Mouse (Mus musculus): ENCODE data around the gene Xbp1. TPM values are rescaled to one million over a fixed set of nuclear protein-coding genes. Genes with fewer than 3 reads are reported as not detected.
"Not testable (repeated sequence)": the region's sequence is repeated elsewhere in the genome, so short reads cannot be mapped to it uniquely, and the experiment has no call there.

Gene Xbp1
- polyA plus RNA-seq, 1 experiment: 209 TPM

DNA sequence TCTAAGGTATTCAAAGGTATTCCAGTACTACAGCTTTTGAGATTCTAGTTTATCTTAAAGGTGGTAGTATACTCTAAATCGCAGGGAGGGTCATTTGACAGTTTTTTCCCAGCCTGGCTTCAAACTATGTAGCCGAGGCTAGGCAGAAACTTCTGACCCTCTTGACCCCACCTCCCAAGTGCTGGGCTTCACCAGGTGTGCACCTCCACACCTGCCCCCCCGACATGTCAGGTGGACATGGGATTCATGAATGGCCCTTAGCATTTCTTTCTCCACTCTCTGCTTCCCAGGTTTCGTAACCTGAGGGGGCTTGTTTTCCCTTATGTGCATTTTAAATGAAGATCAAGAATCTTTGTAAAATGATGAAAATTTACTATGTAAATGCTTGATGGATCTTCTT, 5.0 kb downstream of the Xbp1 start:
- no peak for DNase-seq (ENCODE audit: low read depth, low spot score)
- WGBS: 73% methylated on average over 4 of the region's 4 CpGs

DNA sequence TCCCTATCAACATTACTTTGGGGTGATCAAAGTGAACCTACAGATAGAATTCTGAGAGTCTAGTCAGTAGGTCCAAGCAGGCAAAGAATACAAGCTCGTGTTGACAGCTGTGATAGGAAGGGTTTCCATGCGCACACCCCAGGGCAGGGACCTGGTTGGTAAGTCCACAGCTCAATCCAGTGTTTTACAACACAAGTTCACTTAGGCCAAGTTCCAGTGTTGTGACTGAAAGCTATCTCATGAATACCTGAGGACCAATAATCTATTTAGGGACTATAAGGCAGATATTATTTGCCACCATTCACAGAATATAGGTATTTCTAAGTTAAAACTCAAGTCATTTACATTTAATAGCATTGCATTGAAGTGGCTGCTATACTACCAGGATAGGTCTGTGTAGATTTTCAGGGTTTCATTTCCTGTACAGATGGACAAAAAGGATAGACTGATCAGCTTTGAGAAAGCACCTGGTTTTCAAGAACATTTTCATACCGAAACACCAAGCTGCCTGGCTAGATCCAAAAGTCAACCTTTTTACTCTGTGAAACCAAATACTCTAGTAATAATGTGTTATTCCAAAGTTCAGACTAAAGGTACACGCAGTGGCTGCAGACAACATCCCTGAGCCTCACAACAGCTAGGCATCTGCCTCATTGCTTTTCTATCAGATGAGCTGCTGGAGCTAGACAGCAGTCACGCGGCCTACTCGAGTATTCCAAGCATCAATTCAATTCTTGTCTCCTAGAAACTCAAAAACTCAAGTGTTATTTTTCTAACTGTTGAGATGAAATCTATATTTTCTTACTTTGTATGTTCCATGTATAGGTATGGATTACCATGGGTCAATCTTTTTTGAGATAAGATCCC, 6.3 kb downstream of the Xbp1 start:
- no peak for DNase-seq (ENCODE audit: low read depth, low spot score)
- WGBS: 71% methylated on average over 7 of the region's 7 CpGs

DNA sequence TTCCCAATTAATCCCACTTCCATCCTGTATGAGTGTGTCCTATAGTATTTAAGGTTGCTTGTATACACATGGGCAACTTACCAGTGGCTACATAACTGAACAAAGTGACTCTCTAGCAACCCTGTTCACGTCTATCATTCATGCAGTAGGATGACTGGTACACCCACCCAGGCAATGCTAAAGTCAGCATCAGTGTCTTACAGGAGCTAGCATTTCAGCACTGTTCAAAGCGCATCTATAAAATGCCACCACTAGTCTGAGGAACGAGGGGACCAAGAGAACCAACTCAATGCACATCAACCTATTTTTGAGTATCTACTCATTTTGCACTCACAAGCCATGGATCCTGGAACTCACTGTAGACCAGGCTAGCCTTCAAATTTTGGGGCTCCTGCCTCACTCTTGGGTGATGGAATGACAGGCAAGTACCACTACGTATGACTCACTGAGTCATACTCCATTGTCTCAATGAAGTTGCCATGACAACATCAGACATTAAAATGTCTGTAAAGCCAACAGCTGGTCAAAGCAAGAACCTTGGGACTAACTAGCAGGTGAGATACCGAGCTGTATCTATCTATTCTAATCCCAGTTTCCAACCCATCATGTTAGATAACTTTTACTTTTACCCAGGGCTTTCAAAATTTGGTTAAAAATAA, 7.5 kb downstream of the Xbp1 start:
- DNase-seq (ENCODE audit: low read depth, low spot score): no peak
- 59% methylated on average over 5 of the region's 5 CpGs for WGBS

DNA sequence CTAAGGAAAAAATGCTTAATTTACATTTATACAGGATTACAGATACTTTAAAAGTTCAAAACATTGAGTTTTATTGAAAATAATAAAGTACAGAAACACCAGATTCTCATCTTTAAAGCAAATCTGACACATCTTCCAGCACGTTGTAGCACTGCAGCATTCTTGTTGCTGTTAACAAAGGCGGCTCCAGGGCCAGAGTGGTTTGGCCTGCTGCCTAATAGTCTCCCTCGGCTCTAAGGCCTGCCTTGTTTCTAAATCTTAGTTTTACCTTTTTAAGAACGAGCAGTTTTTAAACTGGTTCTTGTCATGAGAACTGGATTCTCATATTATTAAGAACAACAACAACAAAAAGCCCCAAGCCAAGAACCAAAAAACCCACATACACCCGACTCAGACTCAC, 8.4 kb downstream of the Xbp1 start:
- 46% methylated on average over 5 of the region's 5 CpGs for WGBS
- DNase-seq (ENCODE audit: low read depth, low spot score): no peak

DNA sequence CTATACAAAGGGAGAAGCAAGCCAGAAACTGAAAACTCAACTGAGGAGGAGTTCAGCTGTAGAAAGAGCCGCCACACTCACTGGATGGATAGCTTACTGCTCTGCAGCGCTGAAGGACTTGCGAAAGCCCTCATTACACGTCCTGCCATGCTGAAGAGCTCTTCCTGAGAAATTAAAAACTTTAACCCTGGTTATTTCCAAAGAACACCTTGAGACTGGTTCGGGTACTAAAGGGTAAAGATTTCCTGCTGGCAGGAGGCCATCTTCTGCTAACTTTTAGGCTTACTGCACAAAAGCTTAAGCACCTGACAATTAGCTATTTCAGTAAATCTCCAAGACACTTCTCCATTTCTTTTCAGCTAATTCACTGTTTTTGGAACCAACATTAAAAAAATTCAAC, 9.7 kb downstream of the Xbp1 start:
- 71% methylated on average over 5 of the region's 5 CpGs for WGBS

DNA sequence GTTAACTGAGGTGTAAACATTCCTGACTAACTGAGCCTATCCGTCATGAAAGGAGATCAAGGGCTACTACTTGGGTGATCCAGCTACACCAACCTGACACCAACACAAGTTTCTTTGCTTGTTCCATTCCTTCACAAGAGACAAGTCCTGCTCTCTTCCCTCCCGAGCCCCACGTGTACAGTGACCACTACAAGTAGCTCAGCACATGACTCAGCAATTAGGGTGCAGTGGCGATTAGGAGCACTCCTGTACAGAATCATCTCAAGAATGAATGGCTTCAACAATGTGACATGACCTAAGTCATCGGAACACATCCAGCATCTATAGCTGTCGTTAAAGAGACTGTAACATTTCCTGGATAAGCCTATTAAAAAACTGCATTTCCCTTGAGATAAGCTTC, 10.3 kb downstream of the Xbp1 start:
- DNase-seq (ENCODE audit: low read depth, low spot score): no peak
- 61% methylated on average over 6 of the region's 6 CpGs for WGBS

More for the DNA sequence above, 9.7 kb downstream of the Xbp1 start:
- no peak for DNase-seq (ENCODE audit: low read depth, low spot score)

DNA sequence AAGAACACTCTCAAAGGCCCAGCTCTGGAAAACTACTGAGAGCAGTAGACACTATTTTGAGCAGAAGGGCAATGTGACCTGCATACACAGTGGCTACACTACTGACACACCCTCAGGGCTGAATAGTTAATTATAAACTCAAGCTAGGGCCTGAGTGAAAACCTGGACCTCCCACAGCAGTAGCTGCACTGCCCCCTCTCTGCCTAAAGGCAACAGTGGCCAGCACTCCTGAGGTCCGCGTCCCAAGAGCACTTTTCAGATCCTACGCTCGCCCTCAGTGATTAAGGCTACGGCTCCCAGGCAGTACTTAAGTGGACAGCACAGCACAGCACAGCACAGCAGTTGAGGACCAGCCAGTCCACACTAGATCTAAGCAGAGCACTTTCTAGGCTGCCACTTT, 12.6 kb downstream of the Xbp1 start:
- DNase-seq (ENCODE audit: low read depth, low spot score): no peak
- 80% methylated on average over 5 of the region's 5 CpGs for WGBS

DNA sequence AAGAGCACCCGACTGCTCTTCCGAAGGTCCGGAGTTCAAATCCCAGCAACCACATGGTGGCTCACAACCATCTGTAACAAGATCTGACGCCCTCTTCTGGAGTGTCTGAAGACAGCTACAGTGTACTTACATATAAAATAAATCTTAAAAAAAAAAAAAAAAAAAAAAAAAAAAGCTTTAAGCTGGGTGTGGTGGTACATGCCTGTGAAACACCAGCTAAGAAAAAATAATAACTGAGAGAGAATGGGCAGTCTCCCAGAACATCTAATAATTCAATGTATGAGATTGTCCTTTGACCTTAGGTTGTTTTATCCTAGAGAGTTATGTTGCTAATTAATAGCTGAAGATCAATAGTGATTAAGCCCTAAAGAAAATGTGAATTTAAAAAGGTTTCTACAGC, 17.0 kb downstream of the Xbp1 start:
- WGBS: 80% methylated on average over 4 of the region's 4 CpGs

DNA sequence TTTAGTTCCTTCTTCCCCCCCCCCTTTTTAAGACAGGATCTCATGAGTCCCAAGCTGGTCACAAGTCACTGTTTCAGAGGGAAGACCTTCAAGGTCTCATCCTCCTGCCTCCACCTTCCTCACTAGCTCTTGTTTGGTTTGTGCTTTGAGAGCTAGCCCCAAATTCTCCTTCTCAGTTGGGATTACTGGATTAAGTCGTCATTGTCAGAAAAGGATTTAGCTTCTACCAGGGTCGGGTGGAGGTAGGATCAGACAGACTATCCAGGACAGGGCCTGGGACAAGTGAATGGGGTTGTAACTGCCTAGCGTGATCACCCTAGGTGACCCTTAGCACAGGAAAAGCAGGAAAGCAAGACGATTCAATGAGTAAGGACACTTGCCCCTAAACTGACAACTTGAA, 19.9 kb downstream of the Xbp1 start:
- no peak for DNase-seq (ENCODE audit: low read depth, low spot score)
- 33% methylated on average over 4 of the region's 4 CpGs for WGBS

More for the DNA sequence above, 17.0 kb downstream of the Xbp1 start:
- not testable (repeated sequence) for DNase-seq (ENCODE audit: low read depth, low spot score)

DNA sequence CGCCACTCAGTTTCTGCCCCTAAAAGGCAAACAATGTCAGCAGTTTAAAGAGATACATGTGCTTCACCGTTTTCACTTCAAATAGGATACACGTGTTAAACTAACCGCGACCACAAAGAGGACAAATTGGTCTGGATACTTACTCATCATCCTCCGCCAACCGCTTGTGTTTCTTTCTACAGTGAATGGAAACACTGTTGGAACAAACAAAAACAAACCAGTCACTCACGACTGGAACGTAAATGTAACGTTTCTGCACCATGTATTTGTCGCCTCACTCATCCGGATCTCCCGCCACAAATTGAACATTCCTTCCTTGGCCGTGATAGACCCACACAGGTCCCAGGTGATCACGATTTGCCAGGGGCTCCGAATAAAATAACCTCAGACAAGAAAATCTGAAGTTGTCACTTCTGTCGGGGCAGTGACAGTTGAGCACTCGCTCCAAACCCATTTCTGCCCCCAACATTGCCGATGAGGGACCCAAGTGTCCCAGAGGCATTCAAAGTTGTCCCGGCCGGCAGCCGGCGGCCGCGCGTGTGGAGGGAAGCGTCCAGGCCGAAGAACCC, 20.9 kb downstream of the Xbp1 start:
- WGBS: under 1% methylated on average over 28 of the region's 28 CpGs
- no peak for DNase-seq (ENCODE audit: low read depth, low spot score)

DNA sequence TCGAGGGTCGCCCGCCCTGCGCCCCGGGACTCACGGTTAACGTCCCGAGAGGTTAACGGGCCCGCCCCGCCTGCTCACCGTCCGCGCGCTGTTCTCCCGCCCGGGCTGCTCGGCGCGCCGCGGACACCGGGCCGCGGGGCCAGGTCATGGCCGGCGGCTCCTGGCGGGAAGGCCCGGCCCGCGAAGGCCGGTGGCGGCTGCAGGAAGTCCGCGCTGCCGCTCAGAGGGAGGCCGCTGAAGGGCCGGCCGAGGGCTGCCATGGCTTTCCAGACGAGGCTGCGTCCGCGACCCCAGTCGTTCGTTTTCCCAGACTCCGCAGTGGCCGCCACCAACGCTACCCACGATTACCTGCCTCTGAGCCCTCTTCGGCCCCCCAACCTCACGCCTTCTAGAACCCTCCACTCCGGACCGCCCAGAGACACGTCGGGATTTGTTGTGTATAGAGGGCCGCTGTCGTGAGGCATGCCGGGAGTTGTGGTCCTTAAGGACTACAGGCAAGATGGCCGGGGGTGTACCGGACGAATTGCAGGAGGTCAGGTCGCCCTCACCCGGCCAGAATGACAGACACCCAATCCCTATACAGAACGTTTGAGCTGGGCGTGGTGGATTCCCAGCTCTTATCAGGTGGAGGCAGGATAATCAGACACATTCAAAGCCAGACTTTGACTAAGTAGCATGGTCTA, 21.5 kb downstream of the Xbp1 start, which contains the start of gene Ccdc117:
Gene Ccdc117 (minus strand): TSS at position 389 of the 683 bp plus-strand sequence.
- WGBS: under 1% methylated on average over 65 of the region's 65 CpGs
- DNase-seq (ENCODE audit: low read depth, low spot score): peak; percentile 85

DNA sequence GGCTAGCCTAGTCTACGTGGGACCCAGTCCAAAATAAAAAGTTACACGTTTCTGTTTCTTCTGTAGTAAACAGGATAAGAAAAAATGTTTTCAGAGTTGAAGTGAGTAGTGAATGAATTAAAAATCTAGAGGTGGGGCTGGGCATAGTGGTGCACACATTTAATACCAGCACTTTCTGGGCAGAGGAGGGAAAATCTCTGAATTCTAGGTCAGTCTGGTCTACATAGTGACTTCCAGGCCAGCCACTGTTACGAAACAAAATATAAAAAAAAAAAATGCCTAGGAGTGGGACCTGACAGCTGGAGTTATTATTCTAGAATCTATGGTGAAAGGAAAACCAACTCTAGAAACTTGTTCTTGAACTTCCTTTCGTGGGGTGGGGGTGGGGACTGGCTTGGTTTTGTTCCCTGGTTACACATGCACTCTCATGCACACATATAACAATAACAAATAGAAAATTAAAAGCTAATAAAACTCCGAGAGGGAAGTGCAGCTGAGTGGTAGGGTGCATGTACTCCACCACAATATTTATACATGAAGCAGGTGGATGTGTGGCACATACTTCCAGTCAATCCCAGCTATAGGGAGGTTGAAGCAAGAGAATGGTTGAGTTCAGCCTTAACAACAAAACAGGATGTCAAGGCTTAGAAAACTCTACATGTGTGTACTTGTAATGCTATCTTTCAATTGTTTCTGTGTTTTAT, 22.2 kb downstream of the Xbp1 start:
- DNase-seq (ENCODE audit: low read depth, low spot score): no peak
- WGBS: 30% methylated on average over 5 of the region's 5 CpGs

DNA sequence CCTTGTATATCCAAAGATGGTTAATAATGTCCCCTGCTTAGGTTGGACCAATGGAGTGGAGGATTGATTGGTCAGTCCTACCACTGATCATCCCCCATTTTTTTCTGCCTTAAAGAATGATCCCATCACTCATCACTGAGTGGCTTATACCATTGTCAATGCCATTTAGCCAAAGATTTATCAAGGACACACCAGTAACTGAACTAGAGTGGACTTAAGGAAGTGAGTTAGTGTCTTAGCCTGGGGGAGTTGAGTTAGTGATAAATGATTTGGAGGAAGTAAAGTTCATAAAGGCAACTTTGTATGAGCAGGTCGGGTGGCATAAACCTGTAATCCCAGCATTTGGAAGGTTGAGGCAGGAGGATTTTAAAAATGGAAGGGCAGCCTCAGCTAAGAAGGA, 22.8 kb downstream of the Xbp1 start:
- WGBS: 75% methylated on average over 1 of the region's 1 CpGs
- no peak for DNase-seq (ENCODE audit: low read depth, low spot score)

DNA sequence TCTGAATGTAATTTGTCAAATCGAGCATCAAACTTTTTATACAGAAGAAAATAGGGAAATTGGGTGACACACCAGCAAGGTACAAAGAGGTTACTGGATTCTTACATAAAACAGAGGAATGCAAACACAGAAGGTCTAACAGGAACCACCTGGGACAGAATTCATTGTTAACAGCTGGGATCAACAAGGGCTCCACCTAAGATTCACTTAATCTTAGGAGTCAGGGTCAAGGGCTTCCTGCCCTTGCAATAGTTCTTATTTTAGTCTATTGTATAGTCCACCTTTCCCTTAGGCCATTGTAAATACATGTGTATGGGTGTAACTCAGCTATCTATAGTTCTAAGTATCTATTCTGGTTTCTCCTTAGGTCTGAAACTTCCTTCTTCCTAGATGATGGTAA, 24.2 kb downstream of the Xbp1 start:
- 76% methylated on average over 1 of the region's 1 CpGs for WGBS
- DNase-seq (ENCODE audit: low read depth, low spot score): not testable (repeated sequence)

DNA sequence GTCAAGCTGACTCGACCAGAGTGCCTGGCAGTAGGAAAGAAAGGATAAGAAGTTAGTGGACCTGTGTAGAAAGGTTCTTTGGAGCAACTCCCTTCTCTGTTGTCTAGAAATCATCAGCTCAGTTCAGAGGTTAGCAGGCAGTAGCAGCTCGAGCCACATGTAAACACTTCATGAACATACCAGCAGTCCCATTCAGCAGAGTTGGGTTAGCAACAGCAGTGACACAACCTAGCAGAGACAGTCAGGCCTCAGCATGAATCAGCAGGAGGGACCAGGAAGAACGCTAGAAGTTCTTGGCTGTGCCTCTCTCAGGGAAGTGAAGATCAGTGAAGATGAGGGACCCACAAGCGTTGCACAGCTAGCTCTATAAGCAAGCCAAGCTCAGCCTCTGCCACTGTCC, 25.0 kb downstream of the Xbp1 start:
- 79% methylated on average over 4 of the region's 4 CpGs for WGBS
- no peak for DNase-seq (ENCODE audit: low read depth, low spot score)

DNA sequence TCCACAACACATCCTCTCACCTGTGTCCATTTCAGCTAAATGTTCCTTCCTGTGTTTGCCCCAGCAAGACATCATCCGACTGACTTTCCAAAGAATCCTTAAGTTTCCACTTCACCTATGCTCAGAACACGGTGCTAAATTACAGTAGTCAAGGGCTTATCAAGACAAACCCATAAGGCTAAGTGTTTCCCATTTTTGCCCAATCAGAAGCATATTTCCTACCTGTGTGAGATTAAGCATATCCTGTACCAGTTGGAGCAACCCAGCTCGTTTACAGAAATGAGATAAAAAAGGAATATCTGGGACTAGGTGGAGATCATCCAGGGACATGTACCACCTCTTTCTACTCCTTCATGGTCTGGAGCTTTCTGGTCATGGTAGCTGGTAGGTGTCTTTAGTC, 26.2 kb downstream of the Xbp1 start:
- no peak for DNase-seq (ENCODE audit: low read depth, low spot score)
- WGBS: 82% methylated on average over 3 of the region's 3 CpGs

DNA sequence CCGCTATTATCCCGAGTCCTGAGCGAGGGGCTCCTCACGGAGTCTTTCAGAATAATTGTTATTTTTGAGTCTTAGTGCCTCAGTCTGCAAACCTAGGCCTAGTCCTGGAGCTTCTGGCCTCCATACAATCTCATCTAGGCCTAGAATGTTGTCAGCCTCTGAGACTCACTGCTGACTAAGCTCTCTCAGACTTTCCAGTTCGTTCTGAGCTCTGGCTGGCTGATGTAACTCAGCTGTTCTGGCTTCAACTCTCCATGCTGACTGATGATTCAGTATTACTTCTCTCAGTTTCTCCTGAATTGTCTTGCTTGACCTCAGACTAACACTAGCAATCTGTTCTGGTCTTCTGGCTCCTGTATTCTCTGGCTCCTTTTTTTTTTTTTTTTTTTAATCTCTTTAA, 31.0 kb downstream of the Xbp1 start:
- no peak for DNase-seq (ENCODE audit: low read depth, low spot score)
- 88% methylated on average over 5 of the region's 5 CpGs for whole genome bisulfite sequencing

DNA sequence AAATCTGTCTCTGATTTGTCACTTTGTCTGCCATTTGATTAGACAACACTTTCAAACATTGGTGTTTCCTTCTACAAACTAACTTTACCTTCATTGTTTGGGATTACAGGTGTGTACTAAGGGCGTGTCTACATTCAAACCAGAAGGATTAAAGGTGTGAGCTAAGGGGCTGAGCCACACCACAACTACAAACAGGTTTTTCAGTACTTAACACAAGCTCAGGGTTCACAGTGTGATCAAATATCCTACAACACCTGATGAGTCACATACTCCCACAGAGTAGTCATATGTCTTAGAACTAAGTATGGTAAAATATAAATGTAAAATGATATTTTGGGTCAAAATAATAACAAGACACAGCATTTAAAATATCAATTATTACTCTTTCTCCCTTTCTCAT, 31.5 kb downstream of the Xbp1 start:
- no peak for DNase-seq (ENCODE audit: low read depth, low spot score)
- WGBS: 66% methylated on average over 1 of the region's 1 CpGs

DNA sequence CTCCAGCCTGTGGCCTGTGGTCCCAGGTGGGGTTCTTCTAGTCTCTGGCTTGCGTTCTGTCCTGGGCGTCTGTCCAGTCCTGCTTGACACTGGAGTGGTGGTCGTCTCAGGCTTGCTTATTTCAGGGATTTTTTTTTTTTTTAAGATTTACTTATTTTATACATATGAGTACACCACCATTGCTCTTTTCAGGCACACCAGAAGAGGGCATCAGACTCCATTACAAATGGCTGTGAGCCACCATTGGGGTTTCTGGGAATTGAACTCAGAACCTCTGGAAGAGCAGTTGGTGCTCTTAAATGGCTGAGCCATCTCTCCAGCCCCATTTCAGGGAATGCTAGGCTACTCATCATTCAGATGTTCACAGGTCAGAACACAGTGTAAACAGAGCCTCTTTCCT, 39.8 kb downstream of the Xbp1 start:
- no peak for DNase-seq (ENCODE audit: low read depth, low spot score)
- WGBS: 79% methylated on average over 3 of the region's 3 CpGs

Measured in large intestine, adult 2 months (tissue).